Mouse (Mus musculus): ENCODE results near the gene Scarf1. TPM values are rescaled to one million over a fixed set of nuclear protein-coding genes. Genes with fewer than 3 reads are reported as not detected.

Gene Scarf1
- 3.6 and 3.8 TPM in 2 replicates for total RNA-seq (2014; rRNA removed)
- polyA plus RNA-seq (2015; fragmentation: Nextera tagmentation; extraction: Ambion mirVana) = 3.0 and 3.5 TPM in 2 replicates

- no peaks in the 10 kb centered on the region for H3K27me3 ChIP-seq (ENCODE audit: insufficient read depth, low read length)
- H3K27ac ChIP-seq (ENCODE audit: low read depth, low read length) = no peak within 1 kb of the TSS
- no peak for DNase-seq (ENCODE audit: low spot score)
- no peaks in the 10 kb centered on the region for H3K9me3 ChIP-seq (ENCODE audit: low read length)
- H3K9ac ChIP-seq (replicated peaks; ENCODE audit: low read length, poor library complexity, severe bottlenecking) = no peak within 1 kb of the TSS
- TF ChIP-seq CTCF (IDR thresholded peaks at IDR 0.05) = no peak
- WGBS = 56% methylated on average over 8 of the region's 8 CpGs
- no peak within 1 kb of the TSS for H3K4me2 ChIP-seq (ENCODE audit: low read depth, low read length, poor library complexity, severe bottlenecking)
- H3K36me3 ChIP-seq (ENCODE audit: insufficient read depth, low read length) = peaks cover 14% of the 10 kb centered on the region
- ATAC-seq (ENCODE audit: low FRiP score) = no peak
- no peak within 1 kb of the TSS for H3K4me3 ChIP-seq (ENCODE audit: low read depth, low read length)
- H3K4me1 ChIP-seq (ENCODE audit: insufficient read depth, low read length) = peaks cover 5% of the 10 kb centered on the region; the same call in 1 of the 2 replicates
Observed at GRCm38 (mm10) chr11:75513336-75513735, at the start of gene Scarf1. Gene Scarf1 (plus strand): TSS chr11:75513540.

- no peak for ATAC-seq (ENCODE audit: low FRiP score)
- DNase-seq (ENCODE audit: low spot score) = no peak
- WGBS = 75% methylated on average over 4 of the region's 4 CpGs
- Histone ChIP-seq H3K4me1 (ENCODE audit: insufficient read depth, low read length) (peaks cover 12% of the 10 kb centered on the region; the same call in 1 of the 2 replicates), H3K9me3 (ENCODE audit: low read length) (no peaks in the 10 kb centered on the region), H3K27ac (ENCODE audit: low read depth, low read length) (no peak overlapping the region), H3K4me2 (ENCODE audit: low read depth, low read length, poor library complexity, severe bottlenecking) (no peak overlapping the region), H3K36me3 (ENCODE audit: insufficient read depth, low read length) (peaks cover 16% of the 10 kb centered on the region), H3K9ac (replicated peaks; ENCODE audit: low read length, poor library complexity, severe bottlenecking) (no peak overlapping the region), H3K4me3 (ENCODE audit: low read depth, low read length) (no peak overlapping the region), H3K27me3 (ENCODE audit: insufficient read depth, low read length) (no peaks in the 10 kb centered on the region)
- TF ChIP-seq CTCF (IDR thresholded peaks at IDR 0.05) = no peak
Observed at GRCm38 (mm10) chr11:75463624-75464023, 49.7 kb upstream of the Scarf1 start.

- H3K9me3 ChIP-seq (ENCODE audit: low read length) = no peaks in the 10 kb centered on the region
- ATAC-seq (ENCODE audit: low FRiP score) (no peak), DNase-seq (ENCODE audit: low spot score) (no peak)
- H3K27ac ChIP-seq (ENCODE audit: low read depth, low read length) = no peak overlapping the region
- no peak overlapping the region for H3K4me2 ChIP-seq (ENCODE audit: low read depth, low read length, poor library complexity, severe bottlenecking)
- no peak overlapping the region for H3K4me3 ChIP-seq (ENCODE audit: low read depth, low read length)
- no peak overlapping the region for H3K9ac ChIP-seq (replicated peaks; ENCODE audit: low read length, poor library complexity, severe bottlenecking)
- peaks cover 12% of the 10 kb centered on the region; the same call in 1 of the 2 replicates for H3K4me1 ChIP-seq (ENCODE audit: insufficient read depth, low read length)
- no peaks in the 10 kb centered on the region for H3K27me3 ChIP-seq (ENCODE audit: insufficient read depth, low read length)
- no peak for TF ChIP-seq CTCF (IDR thresholded peaks at IDR 0.05)
- peaks cover 16% of the 10 kb centered on the region for H3K36me3 ChIP-seq (ENCODE audit: insufficient read depth, low read length)
- WGBS = 86% methylated on average over 6 of the region's 6 CpGs
Observed at GRCm38 (mm10) chr11:75464417-75464816, 48.9 kb upstream of the Scarf1 start.

GRCm38 (mm10) chr11:75465051-75465450 is 48.3 kb upstream of the Scarf1 start:
- no peak for TF ChIP-seq CTCF (IDR thresholded peaks at IDR 0.05)
- ATAC-seq (ENCODE audit: low FRiP score) = no peak
- Histone ChIP-seq H3K27me3 (ENCODE audit: insufficient read depth, low read length) (no peaks in the 10 kb centered on the region), H3K9ac (replicated peaks; ENCODE audit: low read length, poor library complexity, severe bottlenecking) (no peak overlapping the region), H3K4me2 (ENCODE audit: low read depth, low read length, poor library complexity, severe bottlenecking) (no peak overlapping the region), H3K9me3 (ENCODE audit: low read length) (no peaks in the 10 kb centered on the region), H3K4me1 (ENCODE audit: insufficient read depth, low read length) (peaks cover 8% of the 10 kb centered on the region; the same call in 1 of the 2 replicates), H3K27ac (ENCODE audit: low read depth, low read length) (no peak overlapping the region), H3K4me3 (ENCODE audit: low read depth, low read length) (no peak overlapping the region), H3K36me3 (ENCODE audit: insufficient read depth, low read length) (peaks cover 16% of the 10 kb centered on the region)
- no peak for DNase-seq (ENCODE audit: low spot score)
- 80% methylated on average over 6 of the region's 6 CpGs for WGBS

GRCm38 (mm10) chr11:75466731-75467505 is 46.4 kb upstream of the Scarf1 start:
- 0 out of 2 replicates have a peak, but pooled peaks cover 4% of the 10 kb centered on the region for H3K4me1 ChIP-seq (ENCODE audit: insufficient read depth, low read length)
- TF ChIP-seq CTCF (IDR thresholded peaks at IDR 0.05) = peak; percentile 32
- 95% methylated on average over 4 of the region's 4 CpGs for WGBS
- H3K9ac ChIP-seq (replicated peaks; ENCODE audit: low read length, poor library complexity, severe bottlenecking) = no peak overlapping the region
- no peak overlapping the region for H3K27ac ChIP-seq (ENCODE audit: low read depth, low read length)
- no peak for DNase-seq (ENCODE audit: low spot score)
- H3K36me3 ChIP-seq (ENCODE audit: insufficient read depth, low read length) = peaks cover 16% of the 10 kb centered on the region
- H3K27me3 ChIP-seq (ENCODE audit: insufficient read depth, low read length) = no peaks in the 10 kb centered on the region
- no peak overlapping the region for H3K4me3 ChIP-seq (ENCODE audit: low read depth, low read length)
- no peak for ATAC-seq (ENCODE audit: low FRiP score)
- no peak overlapping the region for H3K4me2 ChIP-seq (ENCODE audit: low read depth, low read length, poor library complexity, severe bottlenecking)
- H3K9me3 ChIP-seq (ENCODE audit: low read length) = no peaks in the 10 kb centered on the region

Measured in midbrain, postnatal 0 days (tissue).